Mouse (Mus musculus): ENCODE results near the gene Itgb3.

Gene Itgb3

GRCm38 (mm10) chr11:104648571-104648970, 40.8 kb downstream of the Itgb3 start:
- no peak for DNase-seq (ENCODE audit: extremely low read depth, low read depth)

GRCm38 (mm10) chr11:104660599-104660998, 52.8 kb downstream of the Itgb3 start:
- no peak for DNase-seq (ENCODE audit: extremely low read depth, low read depth)

GRCm38 (mm10) chr11:104661106-104661505, 53.3 kb downstream of the Itgb3 start:
- peak; percentile 35 for DNase-seq (ENCODE audit: extremely low read depth, low read depth)

GRCm38 (mm10) chr11:104661531-104662205, 53.9 kb downstream of the Itgb3 start:
- DNase-seq (ENCODE audit: extremely low read depth, low read depth) = peak; percentile 47

- no peak for DNase-seq (ENCODE audit: extremely low read depth, low read depth)
Observed at GRCm38 (mm10) chr11:104662573-104662972, 54.8 kb downstream of the Itgb3 start.

- DNase-seq (ENCODE audit: extremely low read depth, low read depth) = no peak
Observed at GRCm38 (mm10) chr11:104663241-104663877, 55.6 kb downstream of the Itgb3 start.

GRCm38 (mm10) chr11:104663878-104664261, 56.1 kb downstream of the Itgb3 start:
- DNase-seq (ENCODE audit: extremely low read depth, low read depth) = no peak

GRCm38 (mm10) chr11:104664441-104664840, 56.6 kb downstream of the Itgb3 start:
- DNase-seq (ENCODE audit: extremely low read depth, low read depth) = no peak

GRCm38 (mm10) chr11:104667399-104667798, 59.6 kb downstream of the Itgb3 start:
- DNase-seq (ENCODE audit: extremely low read depth, low read depth) = no peak

GRCm38 (mm10) chr11:104673412-104673811, 65.6 kb downstream of the Itgb3 start:
- DNase-seq (ENCODE audit: extremely low read depth, low read depth) = no peak

- DNase-seq (ENCODE audit: extremely low read depth, low read depth) = no peak
Observed at GRCm38 (mm10) chr11:104674768-104675167, 67.0 kb downstream of the Itgb3 start.

- DNase-seq (ENCODE audit: extremely low read depth, low read depth) = no peak
Observed at GRCm38 (mm10) chr11:104685548-104685947, 77.7 kb downstream of the Itgb3 start, which contains the start of gene Gm11639. TSS of gene Gm11639 (plus strand) at chr11:104685707.

- no peak for DNase-seq (ENCODE audit: extremely low read depth, low read depth)
Observed at GRCm38 (mm10) chr11:104693235-104693634, 85.4 kb downstream of the Itgb3 start.

GRCm38 (mm10) chr11:104704097-104704496, 96.3 kb downstream of the Itgb3 start:
- DNase-seq (ENCODE audit: extremely low read depth, low read depth) = no peak

GRCm38 (mm10) chr11:104707084-104707483, 99.3 kb downstream of the Itgb3 start:
- DNase-seq (ENCODE audit: extremely low read depth, low read depth) = no peak
